Mouse (Mus musculus) spleen, adult 12 weeks (tissue): Measurements from ENCODE around the gene P2ry6.
A peak's percentile ranks its signal among the peaks of the same experiment; 100 is the strongest.

ENCODE experiments used
- DNase-seq: peaks from one replicate; pipeline ENCODE4 v3.0.0; 2022; ENCODE audit warnings: low spot score

Gene P2ry6

GRCm38 (mm10) chr7:100974135-100974903 lies at the start of gene P2ry6:
P2ry6 (minus strand) TSS chr7:100974649.
- DNase-seq, result no peak

DNA sequence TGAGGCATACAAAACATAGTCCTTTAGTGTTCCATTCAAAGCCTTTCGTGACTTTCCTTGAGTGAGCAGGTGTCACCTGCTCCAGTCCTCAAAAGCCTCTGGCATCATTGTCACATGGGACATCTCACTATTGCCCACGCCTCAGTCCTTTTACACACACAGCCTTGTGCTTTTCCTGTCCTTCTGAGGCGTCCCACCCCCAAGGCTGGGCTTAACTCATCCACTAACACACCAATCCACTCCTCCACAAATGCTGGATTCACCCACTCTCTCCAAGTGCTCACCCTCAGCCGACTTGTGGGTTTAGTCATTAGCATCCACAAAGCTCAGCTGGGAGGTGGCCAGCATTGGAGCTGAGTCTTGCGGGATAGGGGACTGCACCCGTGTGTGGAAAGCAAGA lies 43.0 kb upstream of the P2ry6 start:
- DNase-seq, result no peak

- no peak for DNase-seq
Measured at GRCm38 (mm10) chr7:101017021-101017461, 42.6 kb upstream of the P2ry6 start.

DNA sequence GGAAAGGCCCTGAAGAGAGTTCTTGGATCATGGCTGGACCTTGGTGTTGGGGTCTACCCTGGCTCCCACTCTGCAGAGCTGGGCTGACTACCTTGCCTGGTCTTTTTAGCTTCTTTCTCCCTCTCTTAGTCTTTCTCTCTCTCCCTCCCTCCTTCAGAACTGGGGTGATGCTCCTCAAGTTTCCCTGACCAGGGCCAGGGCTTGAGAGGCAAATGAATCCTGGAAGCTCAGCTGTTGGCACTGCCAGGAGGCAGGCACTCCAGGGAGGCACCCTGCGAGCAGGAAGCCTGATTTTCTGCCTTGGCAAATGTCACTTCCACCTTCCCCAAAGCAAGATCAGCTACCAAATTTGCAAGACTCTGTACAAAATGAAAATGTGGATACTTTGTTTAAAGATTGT lies 40.5 kb upstream of the P2ry6 start:
- DNase-seq, result no peak

- DNase-seq, result no peak
Measured at GRCm38 (mm10) chr7:101014041-101014440, 39.6 kb upstream of the P2ry6 start.

- no peak for DNase-seq
Measured at GRCm38 (mm10) chr7:101012541-101012940, 38.1 kb upstream of the P2ry6 start, which contains the start of gene P2ry2. P2ry2 (minus strand) TSS chr7:101012866.

DNA sequence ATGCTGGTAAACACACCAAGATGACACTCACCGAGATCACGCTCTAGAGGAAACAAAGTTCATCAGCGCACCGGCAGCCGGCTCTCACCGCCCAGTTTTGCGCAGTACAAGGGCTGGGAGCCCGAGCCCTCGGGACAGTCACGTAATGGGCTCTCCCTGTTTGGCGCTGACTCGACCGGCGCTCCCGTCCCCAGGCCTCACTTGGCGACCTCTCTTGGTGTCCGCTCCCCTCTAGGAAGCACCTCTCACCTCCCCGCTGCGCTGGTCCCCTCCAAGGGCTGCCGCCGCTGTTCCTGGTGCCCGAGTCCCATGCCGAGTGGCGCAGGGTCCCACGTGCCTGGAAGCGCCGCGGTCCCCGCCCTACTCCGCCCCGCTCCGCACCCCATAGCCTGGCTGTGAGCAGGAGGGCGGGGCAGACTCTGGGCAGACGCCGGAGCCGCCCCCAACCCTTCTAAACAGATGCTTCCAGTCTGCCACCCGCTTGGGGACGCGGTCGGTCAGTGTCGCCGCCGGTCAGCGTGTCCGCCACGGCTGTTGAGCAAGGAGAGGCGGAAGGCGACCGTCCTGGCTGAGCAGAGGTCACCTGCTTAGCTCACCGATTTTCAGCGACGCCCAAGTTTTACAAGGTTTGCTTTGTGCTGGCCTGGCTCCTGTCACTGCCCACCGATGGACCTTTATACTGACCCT lies 37.4 kb upstream of the P2ry6 start:
- DNase-seq, result peak; percentile 12

- DNase-seq, result no peak
Measured at GRCm38 (mm10) chr7:101010741-101011140, 36.3 kb upstream of the P2ry6 start.

DNA sequence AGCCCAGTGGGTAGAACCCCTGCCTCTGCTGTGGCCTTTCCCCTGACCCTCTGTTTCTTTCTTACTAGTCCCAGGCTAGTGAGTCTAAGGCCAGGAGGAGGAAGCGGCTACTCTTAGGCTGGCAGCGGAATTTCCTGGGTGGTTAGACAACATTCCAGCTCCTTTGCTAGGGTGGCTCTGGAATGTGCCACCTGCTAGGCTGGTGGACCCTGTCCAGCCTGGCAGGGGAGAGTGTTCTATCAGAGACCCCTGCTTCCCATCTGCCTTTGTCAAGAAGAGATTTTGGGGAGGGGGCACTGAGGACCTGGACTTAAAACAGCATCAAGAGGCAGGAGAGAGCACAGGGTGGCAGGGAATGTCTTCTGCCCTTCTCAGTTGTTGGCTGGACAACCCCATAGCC lies 31.8 kb upstream of the P2ry6 start:
- DNase-seq, result no peak

DNA sequence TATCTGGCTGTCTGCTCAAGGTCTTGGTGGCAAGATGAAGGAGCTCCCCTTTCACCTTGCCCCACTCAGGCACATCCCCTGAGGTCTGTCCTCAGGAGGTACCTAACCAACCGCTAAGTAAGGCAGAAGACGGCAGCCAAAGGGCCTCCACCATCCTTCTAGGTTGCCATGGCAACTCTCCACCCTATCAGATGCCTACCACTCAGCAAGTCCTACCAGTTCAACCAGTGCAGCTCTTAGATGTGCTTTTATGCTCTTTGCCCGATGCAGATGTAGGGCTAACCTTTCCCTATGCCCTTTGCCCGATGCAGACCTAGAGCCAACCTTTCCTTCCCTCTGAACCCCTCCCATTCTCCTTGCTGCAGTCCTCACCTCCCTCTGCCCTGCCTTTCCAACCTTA lies 30.7 kb upstream of the P2ry6 start:
- DNase-seq, result no peak

GRCm38 (mm10) chr7:101003442-101004326 lies 29.2 kb upstream of the P2ry6 start:
- no peak for DNase-seq

GRCm38 (mm10) chr7:101002274-101002673 lies 27.8 kb upstream of the P2ry6 start:
- DNase-seq, result no peak

- no peak for DNase-seq
Measured at GRCm38 (mm10) chr7:100999623-101000022, 25.2 kb upstream of the P2ry6 start.

GRCm38 (mm10) chr7:100998578-100998960 lies 24.1 kb upstream of the P2ry6 start:
- no peak for DNase-seq

GRCm38 (mm10) chr7:100997951-100998577 lies 23.6 kb upstream of the P2ry6 start:
- DNase-seq, result no peak

DNA sequence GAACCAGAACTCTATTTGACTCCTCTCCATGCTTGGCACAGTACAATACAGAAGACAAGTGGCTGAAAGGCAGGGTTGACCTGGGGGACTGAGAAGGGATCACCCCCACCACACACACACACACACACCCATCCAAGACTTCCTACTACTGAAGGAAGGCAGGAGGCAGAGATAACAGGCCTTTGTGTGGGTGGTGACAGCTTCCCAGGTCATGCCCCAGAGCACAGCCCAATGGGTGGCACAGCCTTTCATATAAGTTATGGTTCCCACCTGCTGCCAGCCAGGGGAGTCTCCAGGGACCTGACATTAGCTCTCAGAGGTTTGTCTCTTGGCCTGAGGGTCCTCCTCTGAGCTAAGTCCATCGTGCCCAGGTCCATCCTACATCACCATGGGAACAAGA lies 22.8 kb upstream of the P2ry6 start:
- DNase-seq, result no peak

GRCm38 (mm10) chr7:100995951-100996350 lies 21.5 kb upstream of the P2ry6 start:
- no peak for DNase-seq

DNA sequence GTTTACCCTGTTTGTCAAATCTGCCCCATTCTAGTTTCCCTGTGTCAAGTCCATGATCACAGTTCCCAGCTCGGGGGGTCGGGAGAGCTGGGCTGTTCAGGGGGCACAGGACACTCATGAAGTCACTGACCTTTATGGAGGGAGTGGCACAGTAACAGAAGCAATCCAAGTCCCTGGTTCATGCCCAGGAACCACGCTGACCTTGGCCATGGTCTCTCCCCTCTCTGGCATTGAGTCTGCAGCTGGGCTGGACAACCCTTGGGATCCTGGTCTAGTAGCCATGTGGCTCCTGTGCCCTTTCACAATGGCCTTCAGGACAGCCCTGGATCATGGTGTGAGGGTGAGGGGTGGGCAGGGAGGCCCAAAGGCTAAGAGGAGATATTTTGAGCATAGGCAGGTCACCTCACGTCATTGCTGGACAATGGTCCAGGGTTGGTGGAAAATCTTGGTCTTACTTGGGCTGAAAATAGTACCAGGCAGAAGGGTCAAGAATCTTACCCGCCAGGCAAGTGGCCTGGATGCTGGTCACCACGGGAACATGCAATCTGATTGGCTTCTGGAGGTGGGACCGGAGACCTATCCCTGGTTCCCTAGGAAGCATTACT lies 20.9 kb upstream of the P2ry6 start:
- no peak for DNase-seq

GRCm38 (mm10) chr7:100993166-100993565 lies 18.7 kb upstream of the P2ry6 start:
- DNase-seq, result no peak

DNA sequence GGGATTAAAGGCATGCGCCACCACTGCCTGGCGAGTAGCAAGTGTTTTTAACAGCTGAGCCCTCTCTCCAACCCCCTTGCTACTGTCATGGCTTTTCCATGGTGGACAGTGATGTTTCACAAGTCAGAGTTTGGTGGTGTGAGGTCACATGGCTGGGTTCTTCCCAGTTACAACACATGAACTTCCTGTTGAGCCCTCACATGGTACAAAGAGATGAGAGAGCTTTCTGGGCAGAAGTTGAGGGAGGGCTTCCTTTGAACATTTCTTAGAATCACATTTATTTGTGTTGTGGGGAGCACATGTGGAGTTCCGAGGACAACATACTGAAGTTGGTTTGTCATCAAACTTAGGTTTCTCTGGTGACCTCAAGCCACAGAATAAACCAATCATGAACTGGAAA lies 17.5 kb upstream of the P2ry6 start:
- DNase-seq, result no peak

DNA sequence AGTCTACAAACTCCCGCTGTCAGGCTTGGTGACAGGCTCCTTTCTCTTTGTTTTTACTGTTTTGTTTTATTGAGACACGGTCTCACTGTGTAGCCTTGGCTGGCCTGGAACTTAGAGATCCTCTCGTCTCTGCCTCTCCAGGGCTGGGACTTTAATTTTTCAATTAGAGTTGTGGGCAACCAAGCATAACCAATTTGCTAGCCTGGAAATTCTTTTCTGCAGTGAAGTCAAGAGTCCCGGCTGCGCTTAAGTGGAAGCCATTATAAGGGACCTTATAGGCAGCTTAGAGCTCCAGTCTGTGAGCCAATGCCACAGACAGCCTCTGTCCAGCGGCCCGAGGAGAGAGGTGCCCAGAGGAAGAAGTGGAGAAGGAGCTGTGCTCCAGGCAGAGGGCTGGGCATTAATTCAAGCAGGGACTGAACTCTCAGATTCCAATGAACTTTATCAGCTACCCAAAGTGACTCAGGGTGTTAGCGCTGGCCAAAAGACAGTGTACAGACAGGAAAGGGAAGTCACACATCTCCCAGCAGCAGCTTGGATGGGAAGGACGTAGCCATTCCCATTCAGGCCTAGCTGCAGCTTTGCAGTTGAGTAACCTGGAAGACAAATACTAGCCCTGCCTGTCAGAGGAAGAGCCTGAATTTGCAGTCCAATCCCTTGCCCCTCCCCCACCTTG lies 16.3 kb upstream of the P2ry6 start:
- no peak for DNase-seq
